Mouse (Mus musculus) G1E (cell line): ENCODE measurements around the gene Tes.

ENCODE experiments used
- CTCF ChIP-seq: IDR thresholded peaks from 2 replicates; pipeline ENCODE4 v1.5.1; 2012; ENCODE audit warnings: low read depth, low read length, inconsistent platforms, mixed read lengths
- GATA1 ChIP-seq: IDR thresholded peaks from 2 replicates; pipeline ENCODE4 v1.6.1; 2012; ENCODE audit warnings: borderline replicate concordance, low read length, inconsistent platforms, mixed read lengths
- GATA2 ChIP-seq: IDR thresholded peaks from 2 replicates; pipeline ENCODE4 v1.6.1; 2012; ENCODE audit warnings: low read depth, low read length, inconsistent platforms, borderline replicate concordance
- POLR2AphosphoS5 ChIP-seq: IDR thresholded peaks from 2 replicates; pipeline ENCODE4 v1.6.1; 2012; ENCODE audit warnings: low read depth, low read length, inconsistent platforms; ENCODE audit not compliant: insufficient replicate concordance
- TAL1 ChIP-seq: conservative IDR thresholded peaks from 2 replicates; pipeline ENCODE4 v1.6.1; 2012; ENCODE audit warnings: low read depth, low read length, inconsistent platforms, mixed read lengths

DNA sequence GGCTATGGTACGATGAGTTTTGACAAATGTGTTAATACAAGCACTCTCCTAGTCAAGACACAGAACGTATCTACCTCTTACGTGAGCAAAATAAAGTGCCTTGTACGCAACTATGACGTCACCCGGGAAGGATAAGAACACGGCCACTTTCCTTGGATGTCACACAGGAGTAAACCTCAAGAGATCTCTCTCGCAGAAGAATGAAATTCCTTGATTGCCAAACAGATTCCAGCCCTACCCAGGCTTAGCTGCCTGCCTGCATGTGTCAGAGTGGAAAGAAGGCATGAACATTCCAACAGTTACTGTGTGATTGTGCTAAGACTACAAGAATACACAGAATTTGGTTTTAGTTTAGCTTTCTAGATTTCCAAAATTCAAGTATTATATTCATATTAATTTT, 36.1 kb upstream of the Tes start:
- TF ChIP-seq CTCF (no peak), TAL1 (no peak), POLR2AphosphoS5 (no peak), GATA1 (no peak), GATA2 (no peak)
